Mouse (Mus musculus) activated CD4-positive, CD25-positive, alpha-beta regulatory T cell, adult 4 months (primary cell): ENCODE data around the gene Slc25a10. TPM values are rescaled to one million over a fixed set of nuclear protein-coding genes. Genes with fewer than 3 reads are reported as not detected.

ENCODE experiments used
- ATAC-seq: one replicate; pipeline ENCODE4 v1.8.0; 2017
- polyA plus RNA-seq, 2 experiments: library from polyadenylated mRNA; unstranded; fragments of 100-300 nt; shearing (Covaris generic); gene quantifications; one replicate each; pipeline ENCODE4 v1.2.1; 2017

The Slc25a10 gene
- polyA plus RNA-seq: 10 to 100 TPM in 1 of 2 experiments, 1 to 10 TPM in 1; 9.7 to 12.3 TPM

- peak; percentile 67 for ATAC-seq
Measured at GRCm38 (mm10) chr11:120491317-120492023, at the start of gene Slc25a10. TSS of gene Slc25a10 (plus strand) at chr11:120491840.

GRCm38 (mm10) chr11:120442344-120442743 is 49.3 kb upstream of the Slc25a10 start, which contains the start of gene Tspan10:
TSS of gene Tspan10 (plus strand) at chr11:120442644.
- ATAC-seq: no peak

- ATAC-seq: no peak
Measured at GRCm38 (mm10) chr11:120442765-120443280, 48.8 kb upstream of the Slc25a10 start.

GRCm38 (mm10) chr11:120444106-120444505 is 47.5 kb upstream of the Slc25a10 start:
- no peak for ATAC-seq

GRCm38 (mm10) chr11:120445475-120445874 is 46.2 kb upstream of the Slc25a10 start:
- no peak for ATAC-seq

GRCm38 (mm10) chr11:120447179-120447578 is 44.5 kb upstream of the Slc25a10 start:
- no peak for ATAC-seq

GRCm38 (mm10) chr11:120452246-120452645 is 39.4 kb upstream of the Slc25a10 start:
- ATAC-seq: no peak

GRCm38 (mm10) chr11:120453306-120453705 is 38.3 kb upstream of the Slc25a10 start, which contains the start of gene Pde6g:
TSS of gene Pde6g (minus strand) at chr11:120453500.
- no peak for ATAC-seq

GRCm38 (mm10) chr11:120454965-120455364 is 36.7 kb upstream of the Slc25a10 start:
- ATAC-seq: no peak

GRCm38 (mm10) chr11:120455413-120455812 is 36.2 kb upstream of the Slc25a10 start:
- ATAC-seq: no peak

GRCm38 (mm10) chr11:120457370-120457769 is 34.3 kb upstream of the Slc25a10 start:
- peak; percentile 29 for ATAC-seq

- ATAC-seq: peak; percentile 98
Measured at GRCm38 (mm10) chr11:120457772-120458751, 33.6 kb upstream of the Slc25a10 start, which contains the start of the genes Oxld1 and Ccdc137. TSS of gene Oxld1 (minus strand) at chr11:120458068. TSS of gene Ccdc137 (plus strand) at chr11:120458115.

GRCm38 (mm10) chr11:120458847-120459597 is 32.6 kb upstream of the Slc25a10 start:
- ATAC-seq: no peak

GRCm38 (mm10) chr11:120463536-120463935 is 28.1 kb upstream of the Slc25a10 start:
- no peak for ATAC-seq

- no peak for ATAC-seq
Measured at GRCm38 (mm10) chr11:120464365-120464764, 27.3 kb upstream of the Slc25a10 start.

GRCm38 (mm10) chr11:120465521-120465920 is 26.1 kb upstream of the Slc25a10 start:
- ATAC-seq: no peak

GRCm38 (mm10) chr11:120467051-120467735 is 24.4 kb upstream of the Slc25a10 start, which contains the start of gene Arl16:
TSS of gene Arl16 (minus strand) at chr11:120467607.
- ATAC-seq: peak; percentile 100

- no peak for ATAC-seq
Measured at GRCm38 (mm10) chr11:120467736-120468092, 23.9 kb upstream of the Slc25a10 start.

- no peak for ATAC-seq
Measured at GRCm38 (mm10) chr11:120472052-120472451, 19.6 kb upstream of the Slc25a10 start.

GRCm38 (mm10) chr11:120483448-120483934 is 8.1 kb upstream of the Slc25a10 start:
- no peak for ATAC-seq
